Mouse (Mus musculus): Measurements from ENCODE around the gene Kcnq1. TPM values are rescaled to one million over a fixed set of nuclear protein-coding genes. Genes with fewer than 3 reads are reported as not detected.

Kcnq1 gene
- polyA plus RNA-seq, 1 experiment from 2014 or later = 0.87 TPM

- ATAC-seq (ENCODE audit: low FRiP score) = peak; percentile 52
- 32% methylated on average over 2 of the region's 2 CpGs for WGBS
- Histone ChIP-seq H3K9ac (no peak overlapping the region), H3K36me3 (replicated peaks) (no peaks in the 10 kb centered on the region), H3K27me3 (peaks cover 91% of the 10 kb centered on the region), H3K27ac (peak overlapping the region; percentile 62; the same call in 1 of the 2 replicates), H3K4me2 (peak overlapping the region; percentile 24), H3K4me1 (peaks cover 29% of the 10 kb centered on the region), H3K9me3 (no peaks in the 10 kb centered on the region), H3K4me3 (replicated peaks) (no peak overlapping the region)
These were observed 322.8 kb downstream of the Kcnq1 start for GRCm38 (mm10) chr7:143428814-143429499.

GRCm38 (mm10) chr7:143432631-143433030 is 326.5 kb downstream of the Kcnq1 start:
- no peak overlapping the region for H3K9ac ChIP-seq
- no peak overlapping the region for H3K4me2 ChIP-seq
- no peaks in the 10 kb centered on the region for H3K36me3 ChIP-seq (replicated peaks)
- H3K27me3 ChIP-seq = peaks cover 91% of the 10 kb centered on the region
- no peaks in the 10 kb centered on the region for H3K9me3 ChIP-seq
- no peak overlapping the region for H3K4me3 ChIP-seq (replicated peaks)
- H3K4me1 ChIP-seq = peaks cover 39% of the 10 kb centered on the region
- no peak for ATAC-seq (ENCODE audit: low FRiP score)
- no peak overlapping the region for H3K27ac ChIP-seq
- 85% methylated on average over 1 of the region's 1 CpGs for WGBS

GRCm38 (mm10) chr7:143433331-143433730 is 327.2 kb downstream of the Kcnq1 start:
- Histone ChIP-seq H3K4me1 (peaks cover 39% of the 10 kb centered on the region), H3K9ac (no peak overlapping the region), H3K9me3 (no peaks in the 10 kb centered on the region), H3K4me2 (no peak overlapping the region), H3K27me3 (peaks cover 90% of the 10 kb centered on the region), H3K27ac (no peak overlapping the region), H3K36me3 (replicated peaks) (no peaks in the 10 kb centered on the region), H3K4me3 (replicated peaks) (no peak overlapping the region)
- ATAC-seq (ENCODE audit: low FRiP score) = no peak
- WGBS = 74% methylated on average over 7 of the region's 7 CpGs

GRCm38 (mm10) chr7:143437231-143437893 is 331.2 kb downstream of the Kcnq1 start:
- peak; percentile 47 for ATAC-seq (ENCODE audit: low FRiP score)
- peaks cover 93% of the 10 kb centered on the region for H3K27me3 ChIP-seq
- H3K4me2 ChIP-seq = peak overlapping the region; percentile 77
- H3K4me1 ChIP-seq = peaks cover 39% of the 10 kb centered on the region
- H3K9ac ChIP-seq = peak overlapping the region; percentile 65
- 15% methylated on average over 18 of the region's 18 CpGs for WGBS
- no peaks in the 10 kb centered on the region for H3K9me3 ChIP-seq
- H3K4me3 ChIP-seq (replicated peaks) = peak overlapping the region; percentile 44
- H3K27ac ChIP-seq = peak overlapping the region; percentile 25
- no peaks in the 10 kb centered on the region for H3K36me3 ChIP-seq (replicated peaks)

- WGBS = under 1% methylated on average over 46 of the region's 63 CpGs
- Histone ChIP-seq H3K36me3 (replicated peaks) (no peaks in the 10 kb centered on the region), H3K4me1 (peaks cover 44% of the 10 kb centered on the region), H3K4me3 (replicated peaks) (peak overlapping the region; percentile 44), H3K27me3 (peaks cover 93% of the 10 kb centered on the region), H3K27ac (peak overlapping the region; percentile 25), H3K9me3 (no peaks in the 10 kb centered on the region), H3K4me2 (peak overlapping the region; percentile 77), H3K9ac (peak overlapping the region; percentile 65)
- ATAC-seq (ENCODE audit: low FRiP score) = peak; percentile 80
These were observed 331.9 kb downstream of the Kcnq1 start for GRCm38 (mm10) chr7:143437894-143438581.

GRCm38 (mm10) chr7:143438965-143439364 is 332.8 kb downstream of the Kcnq1 start:
- peaks cover 93% of the 10 kb centered on the region for H3K27me3 ChIP-seq
- H3K9me3 ChIP-seq = no peaks in the 10 kb centered on the region
- H3K4me3 ChIP-seq (replicated peaks) = no peak overlapping the region
- H3K36me3 ChIP-seq (replicated peaks) = no peaks in the 10 kb centered on the region
- peaks cover 46% of the 10 kb centered on the region for H3K4me1 ChIP-seq
- H3K27ac ChIP-seq = no peak overlapping the region
- 76% methylated on average over 1 of the region's 1 CpGs for WGBS
- no peak overlapping the region for H3K4me2 ChIP-seq
- ATAC-seq (ENCODE audit: low FRiP score) = no peak
- H3K9ac ChIP-seq = no peak overlapping the region

- WGBS = 13% methylated on average over 8 of the region's 8 CpGs
These were observed 338.4 kb downstream of the Kcnq1 start for GRCm38 (mm10) chr7:143444580-143444954.

GRCm38 (mm10) chr7:143444955-143445648 is 338.9 kb downstream of the Kcnq1 start:
- under 1% methylated on average over 55 of the region's 55 CpGs for WGBS
- Histone ChIP-seq H3K4me3 (replicated peaks) (peak overlapping the region; percentile 36), H3K27me3 (peaks cover 92% of the 10 kb centered on the region), H3K27ac (peak overlapping the region; percentile 88), H3K36me3 (replicated peaks) (no peaks in the 10 kb centered on the region), H3K9ac (peak overlapping the region; percentile 58), H3K4me2 (peak overlapping the region; percentile 58), H3K9me3 (no peaks in the 10 kb centered on the region), H3K4me1 (peaks cover 46% of the 10 kb centered on the region)
- peak; percentile 66 for ATAC-seq (ENCODE audit: low FRiP score)

More at GRCm38 (mm10) chr7:143444580-143444954, 338.4 kb downstream of the Kcnq1 start:
- H3K9ac ChIP-seq = no peak overlapping the region
- H3K36me3 ChIP-seq (replicated peaks) = no peaks in the 10 kb centered on the region
- no peak; the same call in 1 of the 2 replicates for ATAC-seq (ENCODE audit: low FRiP score)
- H3K9me3 ChIP-seq = no peaks in the 10 kb centered on the region
- H3K27ac ChIP-seq = peak overlapping the region; percentile 88
- peak overlapping the region; percentile 36; the same call in 1 of the 2 replicates for H3K4me3 ChIP-seq (replicated peaks)
- peaks cover 46% of the 10 kb centered on the region for H3K4me1 ChIP-seq
- H3K4me2 ChIP-seq = peak overlapping the region; percentile 58
- H3K27me3 ChIP-seq = peaks cover 95% of the 10 kb centered on the region

GRCm38 (mm10) chr7:143445651-143446460 is 339.7 kb downstream of the Kcnq1 start:
- Histone ChIP-seq H3K9me3 (no peaks in the 10 kb centered on the region), H3K27ac (peak overlapping the region; percentile 88), H3K4me2 (peak overlapping the region; percentile 58), H3K27me3 (peaks cover 84% of the 10 kb centered on the region), H3K36me3 (replicated peaks) (no peaks in the 10 kb centered on the region), H3K4me3 (replicated peaks) (peak overlapping the region; percentile 36), H3K4me1 (peaks cover 46% of the 10 kb centered on the region), H3K9ac (peak overlapping the region; percentile 58)
- ATAC-seq (ENCODE audit: low FRiP score) = peak; percentile 69
- WGBS = 4% methylated on average over 48 of the region's 53 CpGs

- Histone ChIP-seq H3K4me1 (peaks cover 46% of the 10 kb centered on the region), H3K27me3 (peaks cover 79% of the 10 kb centered on the region), H3K36me3 (replicated peaks) (no peaks in the 10 kb centered on the region), H3K27ac (no peak overlapping the region), H3K9ac (no peak overlapping the region), H3K4me2 (no peak overlapping the region), H3K4me3 (replicated peaks) (no peak overlapping the region), H3K9me3 (no peaks in the 10 kb centered on the region)
- WGBS = 82% methylated on average over 2 of the region's 2 CpGs
- no peak for ATAC-seq (ENCODE audit: low FRiP score)
These were observed 341.0 kb downstream of the Kcnq1 start for GRCm38 (mm10) chr7:143447130-143447529.

- Histone ChIP-seq H3K27ac (peak overlapping the region; percentile 70; the same call in 1 of the 2 replicates), H3K9ac (peak overlapping the region; percentile 70), H3K4me3 (replicated peaks) (peak overlapping the region; percentile 55), H3K4me1 (peaks cover 18% of the 10 kb centered on the region), H3K4me2 (peak overlapping the region; percentile 56), H3K9me3 (peaks cover 26% of the 10 kb centered on the region), H3K36me3 (replicated peaks) (no peaks in the 10 kb centered on the region), H3K27me3 (peaks cover 83% of the 10 kb centered on the region)
- no peak for ATAC-seq (ENCODE audit: low FRiP score)
- WGBS = 15% methylated on average over 38 of the region's 38 CpGs
These were observed 352.8 kb downstream of the Kcnq1 start for GRCm38 (mm10) chr7:143458963-143459331.

Data from forebrain, embryonic 12.5 days (tissue).